Mouse (Mus musculus) CH12.LX (cell line): ENCODE data around the gene Wdpcp. TPM values are rescaled to one million over a fixed set of nuclear protein-coding genes. Genes with fewer than 3 reads are reported as not detected.
A peak's percentile ranks its signal among the peaks of the same experiment; 100 is the strongest.

Experiments
- DNase-seq: peaks from one replicate; pipeline ENCODE4 v3.0.0-alpha.2; 2013; ENCODE audit errors: extremely low read depth
- H3K27ac ChIP-seq: 2 replicates; pipeline ENCODE4 v1.5.1; 2012; ENCODE audit warnings: low read depth, mild to moderate bottlenecking, control low read depth, moderate library complexity; ENCODE audit not compliant: insufficient read depth
- H3K27me3 ChIP-seq: replicated peaks from 2 replicates; pipeline ENCODE3; 2012; ENCODE audit warnings: inconsistent platforms
- H3K36me3 ChIP-seq, 2 experiments: replicated peaks in 1 of 2; 2 replicates each; pipeline versions ENCODE3 to v1.6.1; 2012; ENCODE audit warnings: inconsistent platforms in 1 of 2, low read length in 1 of 2, mild to moderate bottlenecking in 1 of 2, mixed read lengths in 1 of 2, moderate library complexity in 1 of 2; ENCODE audit not compliant: control insufficient read depth in 1 of 2, insufficient read depth in 1 of 2
- H3K4me1 ChIP-seq, 2 experiments: 2 replicates each; pipeline ENCODE4 v1.6.1; 2012; ENCODE audit warnings: inconsistent platforms in 1 of 2, moderate library complexity in 1 of 2; ENCODE audit not compliant: insufficient read depth in 2 of 2, control insufficient read depth in 1 of 2
- H3K4me2 ChIP-seq: 2 replicates; pipeline ENCODE4 v1.6.1; 2012; ENCODE audit warnings: low read depth, mild to moderate bottlenecking, control low read depth; ENCODE audit not compliant: poor library complexity, insufficient read depth, severe bottlenecking
- H3K4me3 ChIP-seq, 3 experiments: fragments of 150-350 bp in 1 of 3; sonication (generic) in 1 of 3; replicated peaks in 1 of 3; 2 replicates each; pipeline versions ENCODE3 to v1.5.1; 2011 to 2012; ENCODE audit warnings: low read depth in 2 of 3, low read length in 2 of 3, mild to moderate bottlenecking in 2 of 3, moderate library complexity in 2 of 3, control low read depth in 1 of 3, improper control_type of control experiment in 1 of 3, inconsistent platforms in 1 of 3, mixed read lengths in 1 of 3; ENCODE audit not compliant: poor library complexity in 1 of 3
- H3K79me2 ChIP-seq: replicated peaks from 2 replicates; pipeline ENCODE4 v1.6.1; 2012; ENCODE audit warnings: mild to moderate bottlenecking, moderate library complexity; ENCODE audit not compliant: control insufficient read depth, poor library complexity, insufficient read depth, severe bottlenecking; ENCODE audit errors: extremely low read depth
- H3K9ac ChIP-seq: 2 replicates; pipeline ENCODE4 v1.6.1; 2012; ENCODE audit warnings: low read depth, mild to moderate bottlenecking, control low read depth, moderate library complexity; ENCODE audit not compliant: insufficient read depth
- H3K9me3 ChIP-seq: replicated peaks from 2 replicates; pipeline ENCODE3; 2012; ENCODE audit warnings: low read length, inconsistent platforms, mixed read lengths
- BHLHE40 ChIP-seq: IDR thresholded peaks from 2 replicates; pipeline ENCODE4 v1.6.1; 2011; ENCODE audit warnings: mild to moderate bottlenecking, low read depth, low read length, improper control_type of control experiment
- ELF1 ChIP-seq: IDR thresholded peaks from 2 replicates; pipeline ENCODE4 v1.6.1; 2014; ENCODE audit warnings: low read depth, mild to moderate bottlenecking, inconsistent platforms, low read length, improper control_type of control experiment
- ETS1 ChIP-seq: conservative IDR thresholded peaks from 2 replicates; pipeline ENCODE4 v1.6.1; 2012; ENCODE audit warnings: low read depth, mild to moderate bottlenecking, inconsistent platforms, low read length, improper control_type of control experiment, moderate library complexity
- IRF4 ChIP-seq: IDR thresholded peaks from 2 replicates; pipeline ENCODE4 v1.6.1; 2014; ENCODE audit warnings: low read depth, mild to moderate bottlenecking, inconsistent platforms, low read length, improper control_type of control experiment
- MAX ChIP-seq: IDR thresholded peaks from 2 replicates; pipeline ENCODE4 v1.6.1; 2011; ENCODE audit warnings: low read length, improper control_type of control experiment
- MEF2A ChIP-seq: IDR thresholded peaks from 2 replicates; pipeline ENCODE4 v1.6.1; 2014; ENCODE audit warnings: low read depth, mild to moderate bottlenecking, inconsistent platforms, low read length, improper control_type of control experiment, borderline replicate concordance
- MYC ChIP-seq: IDR thresholded peaks from 2 replicates; pipeline ENCODE4 v1.6.1; 2011; ENCODE audit warnings: low read depth, mild to moderate bottlenecking, improper control_type of control experiment, low read length
- NRF1 ChIP-seq: IDR thresholded peaks from 2 replicates; pipeline ENCODE4 v1.6.1; 2014; ENCODE audit warnings: low read depth, mild to moderate bottlenecking, inconsistent platforms, low read length, improper control_type of control experiment, moderate library complexity
- SIN3A ChIP-seq: IDR thresholded peaks from 2 replicates; pipeline ENCODE4 v1.6.1; 2012; ENCODE audit warnings: low read length, improper control_type of control experiment, inconsistent platforms
- TCF12 ChIP-seq: IDR thresholded peaks from 2 replicates; pipeline ENCODE4 v1.6.1; 2014; ENCODE audit warnings: low read depth, mild to moderate bottlenecking, inconsistent platforms, low read length, improper control_type of control experiment
- ZMIZ1 ChIP-seq: IDR thresholded peaks from 2 replicates; pipeline ENCODE4 v1.6.1; 2012; ENCODE audit warnings: low read depth, mild to moderate bottlenecking, inconsistent platforms, low read length, improper control_type of control experiment
- ZNF384 ChIP-seq: IDR thresholded peaks from 2 replicates; pipeline ENCODE4 v1.6.1; 2012; ENCODE audit warnings: low read depth, low read length, improper control_type of control experiment, inconsistent platforms
- dilution Hi-C: fragments of 300-500 bp; cut with MboI; formaldehyde crosslinking; loops from 2 replicates; pipeline ENCODE4 v1.14.3; 2020; ENCODE audit warnings: low sequenced_read_pairs; ENCODE audit not compliant: extremely low pct_unique_long_range_greater_than_20kb, extremely low pct_ligation_motif_present
- in situ Hi-C: fragments of 300-500 bp; cut with MboI; formaldehyde crosslinking; loops from 3 replicates; pipeline ENCODE4 v1.14.3; 2019; ENCODE audit warnings: low sequenced_read_pairs, low pct_ligation_motif_present, low pct_unique_long_range_greater_than_20kb, mixed read lengths
- polyA plus RNA-seq: library from polyadenylated mRNA; unstranded; fragments of >175 nt; gene quantifications from 2 replicates; pipeline ENCODE4 v1.2.1, GENCODE M21; 2012; ENCODE audit warnings: low read depth; ENCODE audit not compliant: insufficient read length
- total RNA-seq, 2 experiments: library from RNA; depleted of rRNA; stranded (reverse); fragments of 300-350 nt in 1 of 2; fragments of >200 nt in 1 of 2; gene quantifications; 2 replicates each; pipeline ENCODE4 v1.2.3; 2012 to 2014

Gene Wdpcp
- total and polyA plus RNA-seq, 3 experiments = 3.2 to 5.6 (median 4.8) TPM

GRCm38 (mm10) chr11:21726329-21726728, 154.3 kb downstream of the Wdpcp start (continued):
- no peak for TF ChIP-seq MYC

GRCm38 (mm10) chr11:21729056-21729455, 157.0 kb downstream of the Wdpcp start:
- DNase-seq = no peak
- Histone ChIP-seq H3K36me3 (no peaks in the 10 kb centered on the region), H3K9me3 (no peaks in the 10 kb centered on the region), H3K4me1 (peaks cover 13 to 35% of the 10 kb centered on the region in 2 experiments), H3K4me3 (no peak overlapping the region)
- no peak for TF ChIP-seq ZNF384
- no peak for TF ChIP-seq ZMIZ1
- no peak for TF ChIP-seq SIN3A
- no peak for TF ChIP-seq TCF12
- no peak for TF ChIP-seq MAX
- TF ChIP-seq, all 38 proteins: peak for 0
- Histone ChIP-seq H3K27ac (no peak overlapping the region), H3K79me2 (no peaks in the 10 kb centered on the region), H3K27me3 (no peaks in the 10 kb centered on the region), H3K9ac (no peak overlapping the region), H3K4me2 (no peak overlapping the region)
- in situ Hi-C loops = no loop called here
- dilution Hi-C loops = no loop called here

GRCm38 (mm10) chr11:21729961-21730360, 157.9 kb downstream of the Wdpcp start:
- Histone ChIP-seq H3K9me3 (no peaks in the 10 kb centered on the region), H3K4me3 (no peak overlapping the region), H3K9ac (no peak overlapping the region), H3K4me2 (peak overlapping the region; percentile 51), H3K27me3 (no peaks in the 10 kb centered on the region), H3K27ac (no peak overlapping the region), H3K79me2 (no peaks in the 10 kb centered on the region), H3K4me1 (peaks cover 13 to 35% of the 10 kb centered on the region in 2 experiments), H3K36me3 (no peaks in the 10 kb centered on the region)
- dilution Hi-C loops (no loop called here), in situ Hi-C loops (no loop called here)
- TF ChIP-seq NRF1 (no peak), ETS1 (peak; percentile 18; the same call in 1 of the 2 replicates), IRF4 (0 out of 2 replicates have a peak, but pooled peaks have one; percentile 40), MEF2A (peak; percentile 74; the same call in 1 of the 2 replicates), ELF1 (peak; percentile 33; the same call in 1 of the 2 replicates), BHLHE40 (peak; percentile 30; the same call in 1 of the 2 replicates)
- DNase-seq = peak; percentile 53
